Mouse (Mus musculus) telencephalon, adult 2 months (tissue): Measurements from ENCODE around the gene Plekha4.
"Not testable (repeated sequence)": the region's sequence is repeated elsewhere in the genome, so short reads cannot be mapped to it uniquely, and the experiment has no call there.

ENCODE experiments used
- DNase-seq: peaks from one replicate; pipeline ENCODE4 v3.0.0-alpha.2; 2011; ENCODE audit warnings: low read depth, low spot score

Gene Plekha4

DNA sequence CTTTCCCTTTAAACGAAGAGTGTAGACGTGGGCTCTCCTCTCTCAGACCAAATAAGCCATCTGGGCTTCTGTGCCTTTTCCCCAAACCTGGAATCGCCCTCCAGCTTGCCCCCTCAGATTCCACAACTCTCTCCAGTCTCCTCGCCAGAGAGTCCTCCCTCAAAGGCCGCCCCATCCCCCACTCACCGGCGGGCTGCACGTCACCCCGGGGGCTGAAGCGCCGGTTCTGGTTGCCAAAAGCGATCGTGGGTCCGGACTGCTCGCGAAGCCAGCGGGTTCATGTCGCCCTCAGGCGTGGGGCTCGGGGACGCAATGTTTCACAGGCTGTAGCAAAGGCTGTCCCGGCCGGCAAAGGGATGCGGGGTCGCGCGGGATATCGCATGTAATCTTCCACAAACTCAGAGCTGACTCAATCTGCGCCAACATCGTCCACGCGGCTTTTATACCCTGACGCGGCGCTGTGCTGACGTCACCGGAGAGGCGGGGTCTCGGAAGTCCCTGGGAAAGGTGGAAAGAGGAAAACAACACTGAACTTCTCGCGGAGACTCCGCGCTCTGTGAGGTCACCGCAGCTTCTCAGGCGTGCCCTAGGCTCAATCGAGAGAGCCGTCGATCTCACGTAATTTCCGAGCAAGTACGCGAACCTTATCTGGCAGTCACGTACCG, at the start of gene Plekha4, which contains the start of gene Ppp1r15a:
TSS of gene Plekha4 (plus strand) at position 522 of the 665 bp plus-strand sequence.
TSS of gene Ppp1r15a (minus strand) at position 460 of the 665 bp plus-strand sequence.
- peak; percentile 81 for DNase-seq

DNA sequence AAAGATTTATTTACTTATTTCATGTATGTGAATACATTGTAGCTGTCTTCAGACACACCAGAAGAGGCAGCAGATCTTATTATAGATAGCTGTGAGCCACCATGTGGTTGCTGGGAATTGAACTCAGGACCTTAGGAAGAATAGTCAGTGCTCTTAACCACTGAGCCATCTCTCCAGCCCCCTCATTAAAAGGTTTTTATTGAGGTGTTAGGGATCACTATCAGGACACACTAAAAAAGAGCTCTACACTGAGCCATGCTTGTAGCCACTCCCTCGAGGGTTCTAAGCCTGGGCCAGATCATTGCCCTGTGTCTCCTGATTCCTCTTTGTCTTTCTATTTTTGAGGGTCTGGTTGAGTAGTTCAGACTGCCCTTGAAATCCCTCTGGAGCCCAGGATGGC, 49.7 kb upstream of the Plekha4 start:
- DNase-seq, result no peak

DNA sequence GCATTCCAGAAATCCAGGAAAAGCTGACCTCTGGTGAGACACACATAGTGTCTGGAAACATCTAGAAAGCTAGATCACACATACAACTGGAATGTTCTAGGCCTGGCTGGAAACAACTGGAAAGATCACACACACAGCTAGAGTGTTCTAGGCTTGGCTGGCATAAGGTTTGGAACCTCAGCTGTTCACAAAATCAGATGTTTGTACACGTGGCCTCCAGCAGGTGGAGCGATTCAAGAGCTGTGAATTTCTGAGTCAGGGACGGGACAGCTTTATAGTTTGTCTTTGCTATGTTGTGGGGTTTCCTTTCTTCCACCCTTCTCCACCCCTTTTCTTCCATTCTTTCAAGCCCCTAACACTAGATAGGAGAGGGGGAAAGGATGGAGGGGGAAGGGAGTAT, 49.1 kb upstream of the Plekha4 start:
- no peak for DNase-seq

DNA sequence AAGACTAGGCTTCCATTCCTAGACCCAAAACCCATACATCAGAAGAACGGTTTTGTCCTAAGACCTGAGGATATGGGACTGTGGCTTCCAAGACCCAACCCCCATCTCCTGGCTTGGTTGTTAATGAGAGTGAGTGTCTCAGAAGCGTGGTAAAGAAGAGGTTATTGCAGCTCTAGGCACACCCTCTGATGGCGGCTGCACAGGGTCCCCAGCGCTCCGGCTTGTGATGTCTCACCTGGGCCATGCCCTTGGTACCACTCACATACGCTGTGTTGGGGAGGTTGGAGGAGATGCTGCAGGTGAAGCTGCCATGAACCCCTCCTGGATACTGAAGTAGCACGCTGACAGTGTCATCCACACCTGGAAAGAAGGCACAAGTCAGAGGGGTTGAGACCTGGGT, 47.4 kb upstream of the Plekha4 start:
- no peak for DNase-seq

DNA sequence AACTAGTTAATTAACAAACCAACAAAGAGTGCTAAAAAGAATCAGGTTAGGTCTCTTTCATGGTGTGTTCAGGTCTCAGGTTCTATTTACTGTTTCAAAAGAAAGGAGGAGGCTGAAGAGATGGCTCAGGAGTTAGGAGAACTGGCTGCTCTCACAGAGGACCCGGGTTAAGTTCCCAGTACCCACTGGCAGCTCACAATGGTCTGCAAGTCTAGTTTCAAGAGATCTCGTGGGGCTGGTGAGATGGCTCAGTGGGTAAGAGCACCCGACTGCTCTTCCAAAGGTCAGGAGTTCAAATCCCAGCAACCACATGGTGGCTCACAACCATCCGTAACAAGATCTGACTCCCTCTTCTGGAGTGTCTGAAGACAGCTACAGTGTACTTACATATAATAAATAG, 45.8 kb upstream of the Plekha4 start:
- not testable (repeated sequence) for DNase-seq

DNA sequence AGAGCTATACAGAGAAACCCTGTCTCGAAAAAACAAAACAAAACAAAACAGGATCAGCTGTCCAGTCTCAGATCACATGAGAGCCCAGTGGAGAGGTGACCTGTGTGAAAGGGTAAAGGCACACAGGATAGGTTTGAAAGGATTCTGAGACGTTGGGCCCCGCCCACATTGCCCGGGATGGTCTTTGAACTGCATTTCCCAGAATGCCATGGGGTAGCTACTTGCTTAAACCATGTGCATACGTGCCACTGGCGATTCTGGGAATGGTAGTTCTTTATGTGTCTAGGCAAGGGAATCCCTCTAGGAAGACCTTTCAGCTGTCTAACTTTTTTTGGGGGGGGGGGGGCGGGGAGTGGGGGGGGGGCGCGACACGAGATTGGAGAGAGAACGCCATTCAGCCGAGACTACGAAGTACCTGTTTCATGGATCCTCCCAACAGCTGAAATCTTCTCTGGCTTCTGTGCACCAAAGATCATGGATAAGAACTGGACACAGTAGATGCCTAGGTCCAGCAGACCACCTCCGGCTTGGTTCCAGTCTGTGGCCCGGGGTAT, 44.7 kb upstream of the Plekha4 start, which contains the start of gene Tulp2:
TSS of gene Tulp2 (plus strand) at position 504 of the 554 bp plus-strand sequence.
- no peak for DNase-seq

DNA sequence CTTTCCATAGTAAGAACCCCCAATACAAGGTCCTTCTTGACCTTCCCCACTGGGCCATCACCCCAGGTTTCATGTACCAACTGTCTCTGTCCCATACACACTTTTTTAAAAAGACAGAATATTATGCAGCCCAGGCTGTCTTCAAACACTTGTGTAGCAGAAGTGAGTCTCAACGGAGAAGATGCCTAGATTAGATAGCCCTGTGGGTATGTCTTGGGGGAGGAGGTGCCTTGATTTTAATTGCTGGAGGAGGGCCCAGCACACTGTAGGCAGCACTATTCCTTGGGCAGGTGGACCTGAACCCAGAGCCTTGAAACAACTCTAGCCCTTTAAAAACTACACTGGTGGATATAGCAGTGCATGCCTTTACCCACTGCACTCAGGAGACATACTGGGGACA, 44.0 kb upstream of the Plekha4 start:
- no peak for DNase-seq

DNA sequence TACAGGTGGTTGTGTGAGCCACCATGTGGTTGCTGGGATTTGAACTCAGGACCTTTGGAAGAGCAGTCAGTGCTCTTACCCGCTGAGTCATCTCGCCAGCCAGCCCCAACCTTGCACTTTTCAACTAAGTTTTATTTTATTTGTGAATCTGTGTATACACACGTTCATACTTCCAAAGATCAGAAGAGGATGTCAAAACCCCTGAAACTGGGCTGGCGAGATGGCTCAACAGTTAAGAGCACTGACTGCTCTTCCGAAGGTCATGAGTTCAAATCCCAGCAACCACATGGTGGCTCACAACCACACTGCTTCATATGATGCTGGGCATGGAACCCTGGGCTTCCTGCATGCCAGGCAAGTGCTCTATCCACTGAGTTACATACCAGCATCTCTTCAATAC, 41.1 kb upstream of the Plekha4 start:
- DNase-seq, result not testable (repeated sequence)

DNA sequence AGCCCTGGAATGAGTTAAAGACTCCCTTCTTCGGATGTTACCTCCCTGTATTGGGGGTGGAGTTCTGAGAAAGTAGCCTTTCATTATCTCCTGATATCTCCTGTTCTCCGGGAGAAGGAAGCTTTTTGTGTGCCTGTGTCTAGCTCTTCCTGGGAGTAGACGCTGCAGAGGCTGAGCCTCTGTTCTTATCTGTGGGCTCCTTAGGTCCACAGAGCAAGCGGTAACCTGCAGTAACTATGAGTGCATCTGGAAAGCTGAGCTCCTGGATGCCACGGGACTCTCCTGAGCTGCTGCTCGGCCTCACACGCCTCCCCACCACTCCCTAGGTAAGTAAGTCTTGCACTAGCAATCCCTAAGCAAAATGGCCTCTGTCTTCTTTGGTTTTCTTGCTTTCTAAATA, 40.0 kb upstream of the Plekha4 start:
- DNase-seq, result no peak

DNA sequence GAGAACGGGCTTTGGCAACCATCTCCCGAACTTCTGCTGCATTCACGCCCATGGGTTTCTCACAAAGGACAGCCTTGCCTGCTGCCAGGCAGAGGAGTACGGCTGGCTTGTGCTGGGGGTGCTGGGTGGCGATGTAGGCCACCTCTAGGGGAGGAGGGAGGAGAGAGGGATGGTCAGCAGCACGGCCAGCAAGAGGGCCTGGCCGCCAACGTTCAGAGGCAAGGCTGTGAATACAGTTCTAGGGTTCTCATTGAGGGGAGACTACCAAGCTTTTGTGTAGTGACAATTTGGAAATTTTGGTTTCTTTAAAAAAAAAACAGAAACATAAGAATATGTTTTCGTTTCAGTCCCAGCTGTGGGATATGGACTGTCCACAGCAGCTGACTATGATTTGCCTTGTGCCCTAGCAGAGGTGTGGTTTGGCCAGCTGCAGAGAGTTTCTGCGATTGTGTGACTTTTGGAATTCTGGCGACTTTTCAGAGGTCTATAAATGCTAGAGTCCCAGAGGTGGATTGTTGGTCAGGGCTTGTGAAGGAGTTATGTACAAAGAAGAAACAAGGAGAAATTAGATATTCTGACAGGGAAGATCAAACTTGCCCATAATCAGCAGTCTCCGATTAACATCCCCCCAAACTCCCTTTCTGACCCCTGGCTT, 39.2 kb upstream of the Plekha4 start, which contains the start of gene Gm45808:
TSS of gene Gm45808 (minus strand) at position 51 of the 655 bp plus-strand sequence.
- DNase-seq, result no peak

DNA sequence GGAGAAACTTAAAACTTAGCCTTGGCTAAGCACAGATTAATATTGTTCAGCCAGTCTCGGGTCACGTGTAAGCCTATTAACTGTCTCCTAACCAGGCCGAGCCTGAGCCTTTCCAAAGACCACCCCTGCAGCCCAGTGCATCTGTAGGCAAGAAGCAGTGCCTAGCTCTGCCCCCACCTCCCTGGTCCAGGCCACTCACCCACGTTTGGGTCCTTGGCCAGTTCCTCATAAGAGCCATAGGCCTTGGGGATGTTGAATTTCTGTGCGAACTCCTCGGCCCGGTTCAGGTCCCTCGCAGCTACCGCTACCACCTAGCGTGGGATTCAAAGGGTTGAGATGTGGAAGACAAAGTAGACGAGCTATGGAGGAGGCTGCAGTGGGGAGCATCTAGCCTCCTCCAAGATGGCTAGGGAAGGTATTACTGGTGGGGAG, 38.3 kb upstream of the Plekha4 start:
- no peak for DNase-seq

DNA sequence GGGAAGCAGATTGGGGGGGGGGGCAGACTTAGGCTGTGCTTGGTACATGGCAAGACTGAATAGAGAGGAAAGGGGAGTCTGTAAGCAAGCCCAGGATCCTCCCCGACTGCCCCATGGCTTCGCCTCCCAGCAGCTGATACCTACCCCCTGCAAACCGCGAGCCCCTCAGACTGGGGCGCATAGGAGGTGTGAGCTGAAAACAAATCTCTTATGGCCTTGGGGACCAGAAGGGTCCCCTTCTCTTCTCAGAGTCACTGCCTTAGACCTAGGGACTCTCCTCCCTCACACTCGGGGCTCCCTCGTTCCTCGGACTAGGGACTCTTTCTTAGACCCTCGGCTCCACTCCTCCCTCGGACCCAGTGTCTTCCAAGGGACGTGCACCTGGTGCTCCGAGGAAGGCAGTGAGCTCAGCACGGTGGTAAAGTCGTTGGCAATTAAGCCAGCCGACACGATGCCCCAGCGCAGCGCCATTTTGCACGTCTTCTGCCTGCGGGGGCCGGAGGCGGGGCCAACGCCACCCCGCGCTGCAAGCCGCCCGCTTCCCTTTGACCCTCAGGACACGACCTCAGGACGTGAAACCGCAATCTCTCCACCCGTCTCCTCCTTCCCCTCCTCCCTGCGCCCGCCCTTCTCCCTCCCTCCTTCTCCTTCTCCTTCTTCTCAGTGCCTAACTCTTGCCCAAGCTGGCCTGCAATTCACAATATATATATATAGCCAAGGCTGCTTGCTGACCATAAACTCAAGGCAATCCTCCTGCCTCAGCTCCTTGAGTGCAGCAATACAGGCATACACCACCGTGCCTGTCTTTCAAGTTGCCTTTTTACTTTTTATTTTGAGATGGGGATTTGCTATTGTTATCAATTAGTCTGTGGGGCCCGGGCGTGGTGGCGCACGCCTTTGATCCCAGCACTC, 37.6 kb upstream of the Plekha4 start, which contains the start of gene Dhdh:
TSS of gene Dhdh (minus strand) at position 513 of the 912 bp plus-strand sequence.
- DNase-seq, result no peak

DNA sequence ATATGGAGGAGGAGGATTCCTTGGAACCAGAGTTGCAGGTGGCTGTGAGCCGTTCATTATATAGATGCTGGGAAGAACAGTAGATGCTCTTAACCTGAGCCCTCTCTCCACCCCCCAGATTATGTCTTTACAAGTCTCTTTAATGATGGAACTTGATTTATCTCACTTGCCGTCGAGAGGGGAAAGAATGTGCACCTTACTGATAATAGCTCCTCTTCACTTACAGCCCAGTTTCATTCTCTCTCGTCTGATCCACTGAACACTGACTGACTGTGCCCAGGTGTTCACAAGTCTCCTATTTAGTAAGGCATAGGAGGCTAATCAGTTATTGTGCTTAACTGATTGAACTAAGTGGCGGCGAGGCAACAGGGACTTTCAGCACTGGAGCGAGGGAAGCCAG, 36.6 kb upstream of the Plekha4 start:
- DNase-seq, result no peak

DNA sequence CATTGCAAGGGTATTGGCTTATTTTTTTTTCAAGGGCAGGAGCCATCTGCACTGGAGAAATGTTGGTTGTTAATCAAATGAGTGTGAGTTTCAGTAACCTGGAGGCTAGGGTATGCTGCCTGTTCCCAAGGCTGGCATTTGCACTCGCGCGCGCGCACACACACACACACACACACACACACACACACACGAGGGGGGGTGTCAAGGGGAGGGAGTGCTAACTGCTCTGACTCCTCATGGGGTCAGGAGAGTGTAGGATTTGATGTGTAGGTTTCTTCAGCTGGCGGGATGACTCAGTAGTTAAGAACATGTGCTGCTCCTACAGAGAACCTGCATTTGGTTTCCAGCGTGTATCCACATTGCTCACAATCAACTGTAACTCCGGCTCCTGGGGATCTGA, 35.3 kb upstream of the Plekha4 start:
- DNase-seq, result peak; percentile 58

DNA sequence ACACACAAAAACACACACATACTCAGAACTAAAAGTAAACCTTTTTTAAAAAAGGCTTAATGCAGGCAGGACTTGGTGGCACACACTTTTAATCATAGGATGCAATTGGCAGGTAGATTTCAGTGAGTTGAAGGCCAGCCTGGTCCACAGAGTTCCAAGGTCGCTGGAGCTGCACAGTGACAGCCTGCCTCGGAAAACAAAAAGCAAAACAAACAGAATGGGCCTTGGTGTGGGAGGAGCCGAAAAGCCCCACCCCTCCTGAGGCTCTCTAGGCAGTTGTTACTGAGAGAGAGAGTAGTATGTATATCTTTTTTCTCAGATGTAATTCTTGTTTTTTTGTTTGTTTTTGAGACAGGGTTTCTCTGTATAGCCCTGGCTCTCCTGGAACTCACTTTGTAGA, 34.9 kb upstream of the Plekha4 start:
- DNase-seq, result no peak

DNA sequence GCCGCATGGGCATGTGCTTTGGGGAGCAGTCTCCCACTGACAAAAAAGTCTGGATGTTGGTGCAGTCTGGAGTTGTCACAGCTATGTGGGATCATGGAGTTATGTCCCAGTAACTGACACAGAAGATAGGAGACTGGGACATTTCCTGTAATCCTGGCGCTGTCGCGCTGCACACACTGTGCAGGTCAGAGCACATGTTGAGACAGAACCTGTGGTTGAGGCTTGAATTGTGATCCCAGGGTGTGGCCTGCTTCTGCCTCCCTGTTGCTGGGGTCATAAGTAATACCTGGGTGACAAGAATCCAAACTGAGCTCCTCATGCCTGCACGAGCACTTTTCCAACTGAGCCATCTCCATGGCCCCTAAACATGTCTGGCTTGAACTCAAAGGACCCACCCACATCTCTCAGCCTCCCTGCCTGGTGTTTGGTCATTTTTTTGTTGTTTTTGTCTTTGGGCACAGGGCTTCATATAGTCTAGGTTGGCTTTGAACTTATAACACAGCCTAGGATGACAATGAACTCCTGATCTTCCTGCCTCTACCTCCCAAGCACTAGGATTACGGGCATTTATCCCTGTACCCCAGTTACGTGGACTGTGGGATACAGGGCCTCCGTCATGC, 33.8 kb upstream of the Plekha4 start:
- DNase-seq, result no peak

DNA sequence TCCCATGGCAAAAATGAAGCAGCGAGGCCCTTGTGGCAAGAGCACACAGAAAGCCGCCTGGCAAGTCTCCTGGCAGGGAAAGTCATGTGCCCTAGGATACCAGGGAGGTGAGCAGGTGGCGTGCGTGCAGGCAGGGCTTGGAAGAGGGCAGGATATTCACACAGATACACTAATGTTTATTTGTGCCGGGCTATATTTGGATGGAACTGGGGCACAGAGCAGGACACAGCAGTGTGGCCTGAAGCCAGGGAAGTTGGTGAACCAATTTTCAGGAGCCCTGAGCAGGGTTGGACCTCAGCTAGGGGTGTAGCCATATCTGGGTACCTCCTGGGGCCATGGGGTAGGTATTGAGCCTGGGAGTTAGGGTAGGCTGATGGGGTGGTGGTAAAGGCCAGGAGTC, 33.2 kb upstream of the Plekha4 start:
- DNase-seq, result no peak

DNA sequence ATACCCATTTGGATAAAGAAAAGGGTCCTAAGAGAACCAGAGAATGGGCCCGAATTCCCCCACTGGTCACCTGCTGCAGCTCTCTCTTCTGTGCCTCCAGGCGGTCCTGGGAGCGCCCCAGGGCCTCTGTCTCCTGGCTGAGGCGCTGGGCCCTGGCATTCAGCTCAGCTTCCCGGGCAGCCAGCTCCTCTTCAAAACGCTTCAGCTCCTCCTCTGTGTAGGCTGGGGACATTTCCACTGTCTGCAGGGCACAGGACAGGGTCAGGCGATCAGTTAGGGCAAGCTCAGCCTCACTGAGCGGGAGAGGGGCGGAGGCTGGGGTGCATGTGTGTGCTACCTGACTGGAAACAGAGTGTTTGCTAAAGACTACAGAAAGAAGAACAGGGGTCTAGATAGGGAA, 31.6 kb upstream of the Plekha4 start:
- DNase-seq, result no peak

DNA sequence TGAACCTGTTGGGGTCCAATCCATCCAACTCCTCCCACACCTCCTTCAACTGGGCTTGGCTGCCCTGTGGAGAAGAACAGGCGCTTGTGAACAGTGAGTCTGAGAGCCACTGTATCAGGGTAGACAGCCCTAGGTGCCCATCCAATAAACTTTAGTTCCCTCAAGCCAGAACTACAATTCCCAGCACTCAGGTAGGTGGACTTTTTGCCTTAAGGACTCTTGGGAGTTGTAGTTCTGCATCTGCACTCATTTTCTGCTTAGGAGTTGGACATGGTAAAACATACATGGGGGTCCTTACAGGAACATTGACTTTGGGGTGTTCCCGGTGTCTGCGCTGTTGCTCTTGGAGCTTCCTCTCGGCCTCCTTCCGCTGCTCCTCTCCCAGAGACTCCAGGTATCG, 27.7 kb upstream of the Plekha4 start:
- DNase-seq, result no peak

DNA sequence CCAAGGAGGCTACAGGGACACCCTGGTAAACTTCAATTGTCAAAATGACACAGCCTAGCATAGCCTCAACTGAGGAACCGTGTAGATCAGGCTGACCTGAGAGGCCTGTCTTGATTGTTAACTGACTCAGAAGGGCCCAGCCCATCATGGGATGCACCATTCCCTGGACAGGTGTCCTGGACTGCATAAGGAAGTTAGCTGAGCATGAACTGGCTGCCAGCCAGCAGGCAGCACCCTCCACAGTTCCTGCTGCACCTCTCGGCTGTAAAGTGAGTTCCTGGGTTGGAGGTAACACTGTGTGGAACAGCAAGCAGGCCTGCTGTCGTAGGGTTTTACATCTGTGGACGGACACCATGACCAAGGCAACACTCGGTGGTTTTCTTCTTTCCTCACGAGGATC, 18.5 kb upstream of the Plekha4 start:
- DNase-seq, result no peak

DNA sequence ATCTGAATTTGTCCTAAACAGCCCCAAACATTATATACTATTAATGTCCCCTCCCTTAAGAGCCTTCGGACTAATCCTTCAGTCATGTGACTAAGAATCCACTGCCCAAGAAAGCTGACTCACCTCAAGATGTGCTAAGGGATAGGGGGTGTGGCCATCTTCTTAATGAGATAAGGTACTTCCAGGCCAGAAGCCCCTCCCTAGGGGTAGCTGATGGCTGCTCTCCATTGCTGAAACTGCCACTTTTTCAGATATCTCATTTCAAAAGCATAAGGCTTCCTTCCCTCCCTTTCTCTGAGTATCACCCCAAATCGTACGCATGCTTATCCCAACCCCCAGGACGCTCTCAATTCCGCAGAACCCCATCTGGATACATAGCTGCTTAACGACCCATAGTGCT, 17.6 kb upstream of the Plekha4 start:
- DNase-seq, result no peak
